In the genomic region with DNA sequence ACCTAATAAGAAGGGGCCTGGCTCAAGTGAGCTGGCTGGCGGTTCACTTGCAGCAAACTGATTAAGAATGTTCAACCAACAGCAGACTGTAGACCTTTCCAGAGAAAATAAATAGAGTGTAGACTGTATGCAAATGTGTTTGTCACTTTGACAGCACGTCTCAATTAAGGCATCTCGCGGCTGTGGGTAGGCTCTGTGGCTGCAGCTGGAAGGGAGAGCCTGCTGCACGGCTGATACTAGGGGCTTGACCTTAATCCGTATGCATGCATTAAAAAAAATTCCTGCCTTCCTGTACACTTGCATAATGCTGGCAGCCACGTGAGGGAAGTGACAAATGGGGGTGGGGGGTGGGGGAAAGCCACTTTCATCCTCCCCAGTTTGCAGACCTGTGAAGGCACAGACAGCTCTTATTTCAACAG, we compare ENCODE assay signal across 8 mouse cellular contexts.
DNase-seq lines count a peak whose midpoint lies in the region; ATAC-seq and TF ChIP-seq lines count a peak whose summit lies in the region.

No protein-coding gene starts in this region.

- H3K36me3 ChIP-seq in heart, embryonic 12.5 days: peaks cover 10% of the 10 kb centered on the region; the same call in 1 of the 2 replicates
- 0 out of 2 replicates have a peak, but pooled peaks cover 5% of the 10 kb centered on the region for H3K36me3 ChIP-seq in hindbrain, embryonic 13.5 days
- peaks cover 2% of the 10 kb centered on the region; the same call in 1 of the 2 replicates for H3K36me3 ChIP-seq in midbrain, postnatal 0 days (ENCODE audit: insufficient read depth, low read length)
- H3K36me3 ChIP-seq in liver, postnatal 0 days (replicated peaks; ENCODE audit: insufficient read depth, low read length): peaks cover 10% of the 10 kb centered on the region; the same call in 1 of the 2 replicates

- no peak for TF ChIP-seq CTCF in midbrain, postnatal 0 days (IDR thresholded peaks at IDR 0.05)
- TF ChIP-seq CTCF in liver, postnatal 0 days (IDR thresholded peaks at IDR 0.05; ENCODE audit: low read depth): no peak

- no peaks in the 10 kb centered on the region for H3K9me3 ChIP-seq in heart, embryonic 12.5 days (replicated peaks)
- no peaks in the 10 kb centered on the region for H3K9me3 ChIP-seq in hindbrain, embryonic 13.5 days
- H3K9me3 ChIP-seq in midbrain, postnatal 0 days (ENCODE audit: low read length): no peaks in the 10 kb centered on the region
- no peaks in the 10 kb centered on the region for H3K9me3 ChIP-seq in liver, postnatal 0 days (ENCODE audit: low read length)

- TF ChIP-seq EP300 in liver, postnatal 0 days (IDR thresholded peaks at IDR 0.05; ENCODE audit: low read depth): no peak

- WGBS in heart, embryonic 12.5 days: 15% methylated on average over 7 of the region's 7 CpGs
- WGBS in hindbrain, embryonic 13.5 days: 1% methylated on average over 7 of the region's 7 CpGs
- 15% methylated on average over 7 of the region's 7 CpGs for WGBS in midbrain, postnatal 0 days
- WGBS in liver, postnatal 0 days (ENCODE audit: insufficient replicate concordance): 32% methylated on average over 7 of the region's 7 CpGs

- intact Hi-C loops in heart, postnatal 36 days (cut with DNase I): no loop called here

- H3K4me3 ChIP-seq in heart, embryonic 12.5 days: no peak overlapping the region
- H3K4me3 ChIP-seq in hindbrain, embryonic 13.5 days: no peak overlapping the region
- H3K4me3 ChIP-seq in midbrain, postnatal 0 days (ENCODE audit: low read depth, low read length): no peak overlapping the region
- no peak overlapping the region for H3K4me3 ChIP-seq in liver, postnatal 0 days (ENCODE audit: low read depth, low read length)

- no peaks in the 10 kb centered on the region for H3K27me3 ChIP-seq in heart, embryonic 12.5 days (replicated peaks)
- H3K27me3 ChIP-seq in hindbrain, embryonic 13.5 days: no peaks in the 10 kb centered on the region
- H3K27me3 ChIP-seq in midbrain, postnatal 0 days (ENCODE audit: insufficient read depth, low read length): no peaks in the 10 kb centered on the region
- no peaks in the 10 kb centered on the region for H3K27me3 ChIP-seq in liver, postnatal 0 days (ENCODE audit: insufficient read depth, low read length)

- peaks cover 15% of the 10 kb centered on the region for H3K4me1 ChIP-seq in heart, embryonic 12.5 days (replicated peaks)
- peaks cover 15% of the 10 kb centered on the region for H3K4me1 ChIP-seq in hindbrain, embryonic 13.5 days (replicated peaks)
- H3K4me1 ChIP-seq in midbrain, postnatal 0 days (ENCODE audit: insufficient read depth, low read length): no peaks in the 10 kb centered on the region; the same call in 1 of the 2 replicates
- no peaks in the 10 kb centered on the region for H3K4me1 ChIP-seq in liver, postnatal 0 days (ENCODE audit: insufficient read depth)

- DNase-seq in heart, postnatal 36 days: no peak
- DNase-seq in embryo, embryonic 9.5 days (ENCODE audit: extremely low spot score): peak; percentile 54
- DNase-seq in midbrain, postnatal 0 days (ENCODE audit: low spot score): no peak
- no peak for DNase-seq in spleen, postnatal 4 days (ENCODE audit: low spot score in 2 of 2)
- DNase-seq in liver, postnatal 0 days: no peak

- 0 out of 2 replicates have a peak overlapping the region, but pooled peaks have one; percentile 3 for H3K9ac ChIP-seq in heart, embryonic 12.5 days
- H3K9ac ChIP-seq in hindbrain, embryonic 13.5 days: peak overlapping the region; percentile 46
- 0 out of 2 replicates have a peak overlapping the region, but pooled peaks have one; percentile 19 for H3K9ac ChIP-seq in midbrain, postnatal 0 days (replicated peaks; ENCODE audit: low read length, poor library complexity, severe bottlenecking)
- no peak overlapping the region for H3K9ac ChIP-seq in liver, postnatal 0 days (replicated peaks)

- ATAC-seq in heart, embryonic 12.5 days (ENCODE audit: insufficient number of reproducible peaks, low FRiP score): no peak
- ATAC-seq in hindbrain, embryonic 13.5 days (ENCODE audit: low FRiP score): peak; percentile 83
- ATAC-seq in midbrain, postnatal 0 days (ENCODE audit: low FRiP score): peak; percentile 71
- ATAC-seq in liver, postnatal 0 days: no peak
- ATAC-seq in inflammation-experienced regulatory T-cells, adult 6 months: no peak

- no peak overlapping the region for H3K4me2 ChIP-seq in heart, embryonic 12.5 days
- H3K4me2 ChIP-seq in hindbrain, embryonic 13.5 days: no peak overlapping the region
- H3K4me2 ChIP-seq in midbrain, postnatal 0 days (ENCODE audit: low read depth, low read length, poor library complexity, severe bottlenecking): no peak overlapping the region
- H3K4me2 ChIP-seq in liver, postnatal 0 days (ENCODE audit: low read depth, low read length): no peak overlapping the region

- no peak overlapping the region for H3K27ac ChIP-seq in heart, embryonic 12.5 days (ENCODE audit: poor library complexity, severe bottlenecking)
- peak overlapping the region; percentile 86 for H3K27ac ChIP-seq in hindbrain, embryonic 13.5 days
- H3K27ac ChIP-seq in midbrain, postnatal 0 days (ENCODE audit: low read depth, low read length): peak overlapping the region; percentile 70
- no peak overlapping the region for H3K27ac ChIP-seq in liver, postnatal 0 days (ENCODE audit: low read depth)

Comparison
In these comparisons a context has a peak if more than half of its experiments do, and no peak if none do; other contexts are left out.
1. ATAC-seq: peak in hindbrain, embryonic 13.5 days (single experiment) and midbrain, postnatal 0 days (single experiment); none in heart, embryonic 12.5 days (single experiment), liver, postnatal 0 days (single experiment) and inflammation-experienced regulatory T-cells, adult 6 months (single experiment).
2. H3K27ac ChIP-seq: peak in hindbrain, embryonic 13.5 days (single experiment) and midbrain, postnatal 0 days (single experiment); none in heart, embryonic 12.5 days (single experiment) and liver, postnatal 0 days (single experiment).